In the genomic region with DNA sequence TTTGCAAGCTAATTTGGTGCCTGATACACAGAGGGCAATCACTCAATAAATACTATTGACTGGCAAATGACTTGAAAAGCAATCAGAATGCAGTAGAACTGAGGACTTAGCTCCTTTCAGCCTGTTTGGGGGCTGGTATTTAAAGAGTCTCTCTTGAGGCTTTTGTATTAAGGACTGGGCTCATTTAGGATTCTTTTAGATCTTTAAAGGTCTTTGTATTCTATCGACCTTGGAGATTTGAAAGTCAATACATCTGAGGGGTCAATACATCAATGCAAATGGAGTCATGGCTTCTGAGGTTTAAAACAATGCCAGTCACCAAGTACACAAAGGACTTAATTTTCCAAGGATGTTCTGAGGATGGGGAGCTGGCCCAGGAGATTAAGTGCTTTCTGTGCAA, we compare ENCODE assay signal across 30 mouse cellular contexts.
DNase-seq lines count a peak whose midpoint lies in the region; ATAC-seq and TF ChIP-seq lines count a peak whose summit lies in the region.
"Had no signal": no experiment of that assay in that cellular context is flagged by ENCODE, and none has a peak within 500 bp of the region (broad histone marks: within the 10 kb centered on the region; RNA-seq: fewer than 3 reads in every experiment).

No protein-coding gene starts in this region.

- no peaks in the 10 kb centered on the region for H3K27me3 ChIP-seq in hindbrain, embryonic 11.5 days (ENCODE audit: control insufficient read depth, insufficient read depth, low read length)
- no peaks in the 10 kb centered on the region for H3K27me3 ChIP-seq in hindbrain, embryonic 14.5 days (ENCODE audit: control insufficient read depth, insufficient read depth, low read length)
- H3K27me3 ChIP-seq in neural tube, embryonic 11.5 days (ENCODE audit: control insufficient read depth, insufficient read depth, low read length), result no peaks in the 10 kb centered on the region
- no peaks in the 10 kb centered on the region for H3K27me3 ChIP-seq in heart, embryonic 12.5 days (replicated peaks)
- H3K27me3 ChIP-seq: embryonic facial prominence, embryonic 12.5 days; embryonic facial prominence, embryonic 15.5 days; forebrain, embryonic 12.5 days; heart, embryonic 13.5 days; hindbrain, embryonic 12.5 days had no signal

- ATAC-seq in hindbrain, embryonic 11.5 days (ENCODE audit: low FRiP score), result peak; percentile 53
- no peak for ATAC-seq in hindbrain, embryonic 14.5 days (ENCODE audit: low FRiP score)
- peak; percentile 43 for ATAC-seq in neural tube, embryonic 11.5 days (ENCODE audit: insufficient read depth, low FRiP score, low TSS enrichment)
- ATAC-seq in heart, embryonic 12.5 days (ENCODE audit: insufficient number of reproducible peaks, low FRiP score), result no peak
- ATAC-seq: CD4-positive, CD25-positive, alpha-beta regulatory T cell, adult 4 months; forebrain, embryonic 16.5 days; hindbrain, embryonic 16.5 days; intestine, embryonic 16.5 days; Patski had no signal

- no peaks in the 10 kb centered on the region for H3K36me3 ChIP-seq in hindbrain, embryonic 11.5 days (ENCODE audit: control insufficient read depth, insufficient read depth, low read length)
- no peaks in the 10 kb centered on the region for H3K36me3 ChIP-seq in hindbrain, embryonic 14.5 days (replicated peaks; ENCODE audit: control insufficient read depth, insufficient read depth)
- no peaks in the 10 kb centered on the region for H3K36me3 ChIP-seq in neural tube, embryonic 11.5 days (ENCODE audit: control insufficient read depth, insufficient read depth, low read length)
- H3K36me3 ChIP-seq in heart, embryonic 12.5 days, result no peaks in the 10 kb centered on the region
- H3K36me3 ChIP-seq: embryonic facial prominence, embryonic 12.5 days; embryonic facial prominence, embryonic 15.5 days; forebrain, embryonic 12.5 days; G1E; heart, embryonic 13.5 days; hindbrain, embryonic 12.5 days had no signal

- no peak overlapping the region for H3K9ac ChIP-seq in hindbrain, embryonic 11.5 days (ENCODE audit: low read depth, low read length)
- no peak overlapping the region for H3K9ac ChIP-seq in hindbrain, embryonic 14.5 days
- H3K9ac ChIP-seq in neural tube, embryonic 11.5 days (ENCODE audit: low read length), result no peak overlapping the region
- H3K9ac ChIP-seq in heart, embryonic 12.5 days, result no peak overlapping the region
- H3K9ac ChIP-seq: embryonic facial prominence, embryonic 12.5 days; embryonic facial prominence, embryonic 15.5 days; forebrain, embryonic 12.5 days; heart, embryonic 13.5 days; hindbrain, embryonic 12.5 days had no signal

- no peaks in the 10 kb centered on the region for H3K9me3 ChIP-seq in hindbrain, embryonic 11.5 days (ENCODE audit: control insufficient read depth, low read length)
- no peaks in the 10 kb centered on the region for H3K9me3 ChIP-seq in hindbrain, embryonic 14.5 days (ENCODE audit: control insufficient read depth, low read length)
- H3K9me3 ChIP-seq in neural tube, embryonic 11.5 days (ENCODE audit: control insufficient read depth, low read length), result no peaks in the 10 kb centered on the region
- H3K9me3 ChIP-seq in heart, embryonic 12.5 days (replicated peaks), result no peaks in the 10 kb centered on the region
- H3K9me3 ChIP-seq: embryonic facial prominence, embryonic 12.5 days; embryonic facial prominence, embryonic 15.5 days; forebrain, embryonic 12.5 days; heart, embryonic 13.5 days; hindbrain, embryonic 12.5 days had no signal

- no peak overlapping the region for H3K4me2 ChIP-seq in hindbrain, embryonic 11.5 days (replicated peaks; ENCODE audit: low read depth, low read length)
- no peak overlapping the region for H3K4me2 ChIP-seq in hindbrain, embryonic 14.5 days (replicated peaks)
- no peak overlapping the region for H3K4me2 ChIP-seq in neural tube, embryonic 11.5 days (ENCODE audit: low read depth)
- no peak overlapping the region for H3K4me2 ChIP-seq in heart, embryonic 12.5 days
- H3K4me2 ChIP-seq: embryonic facial prominence, embryonic 12.5 days; embryonic facial prominence, embryonic 15.5 days; forebrain, embryonic 12.5 days; heart, embryonic 13.5 days; hindbrain, embryonic 12.5 days had no signal

- TF ChIP-seq CTCF in brain, embryonic 14.5 days (IDR thresholded peaks at IDR 0.05; ENCODE audit: borderline replicate concordance, extremely low read depth, insufficient read depth, insufficient read length), result no peak

- H3K4me1 ChIP-seq in hindbrain, embryonic 11.5 days (replicated peaks; ENCODE audit: control insufficient read depth, insufficient read depth, low read length), result no peaks in the 10 kb centered on the region
- H3K4me1 ChIP-seq in hindbrain, embryonic 14.5 days (replicated peaks; ENCODE audit: control insufficient read depth, insufficient read depth, low read length), result no peaks in the 10 kb centered on the region
- no peaks in the 10 kb centered on the region for H3K4me1 ChIP-seq in neural tube, embryonic 11.5 days (ENCODE audit: control insufficient read depth, insufficient read depth, low read length)
- no peaks in the 10 kb centered on the region for H3K4me1 ChIP-seq in heart, embryonic 12.5 days (replicated peaks)
- H3K4me1 ChIP-seq: embryonic facial prominence, embryonic 12.5 days; embryonic facial prominence, embryonic 15.5 days; heart, embryonic 13.5 days; hindbrain, embryonic 12.5 days had no signal

- DNase-seq in hindbrain, embryonic 11.5 days (ENCODE audit: low spot score), result no peak
- DNase-seq in hindbrain, embryonic 14.5 days (ENCODE audit: low spot score), result no peak
- no peak for DNase-seq in neural tube, embryonic 11.5 days (ENCODE audit: low spot score)
- DNase-seq in neural tube, embryonic 10.5 days (ENCODE audit: extremely low spot score, low spot score), result no peak
- DNase-seq in R1 (ENCODE audit: low read depth, low spot score), result peak; percentile 89
- DNase-seq in brain, embryonic 14.5 days (ENCODE audit: low read depth), result peak; percentile 16
- no peak for DNase-seq in left cerebral cortex, adult 8-10 months (ENCODE audit: low spot score in 2 of 2)
- DNase-seq: adrenal gland, postnatal 10 days; adrenal gland, postnatal 36 days; cerebellum, adult 11 months; cerebellum, adult 2 months; cerebellum, adult 9-11 months; cerebellum, postnatal 25 days; gastrocnemius, postnatal 25 days; heart, adult 18-20 months; heart, postnatal 14 days; heart, postnatal 4 days; kidney, adult 18-20 months had no signal

- no peak for TF ChIP-seq POLR2A in brain, embryonic 14.5 days (IDR thresholded peaks at IDR 0.05; ENCODE audit: borderline replicate concordance, extremely low read depth, insufficient read depth, insufficient read length, poor library complexity, severe bottlenecking)

- H3K4me3 ChIP-seq in hindbrain, embryonic 11.5 days (ENCODE audit: low read depth, low read length), result no peak overlapping the region
- no peak overlapping the region for H3K4me3 ChIP-seq in hindbrain, embryonic 14.5 days (replicated peaks; ENCODE audit: low read length)
- H3K4me3 ChIP-seq in neural tube, embryonic 11.5 days (ENCODE audit: low read depth, low read length), result no peak overlapping the region
- no peak overlapping the region for H3K4me3 ChIP-seq in heart, embryonic 12.5 days
- H3K4me3 ChIP-seq: embryonic facial prominence, embryonic 12.5 days; embryonic facial prominence, embryonic 15.5 days; forebrain, embryonic 12.5 days; heart, embryonic 13.5 days; hindbrain, embryonic 12.5 days had no signal

- no peak overlapping the region for H3K27ac ChIP-seq in hindbrain, embryonic 11.5 days (ENCODE audit: low read depth, low read length)
- H3K27ac ChIP-seq in hindbrain, embryonic 14.5 days, result no peak overlapping the region
- H3K27ac ChIP-seq in neural tube, embryonic 11.5 days (ENCODE audit: low read depth, low read length), result no peak overlapping the region
- no peak overlapping the region for H3K27ac ChIP-seq in heart, embryonic 12.5 days (ENCODE audit: poor library complexity, severe bottlenecking)
- H3K27ac ChIP-seq: embryonic facial prominence, embryonic 12.5 days; embryonic facial prominence, embryonic 15.5 days; forebrain, embryonic 12.5 days; heart, embryonic 13.5 days; hindbrain, embryonic 12.5 days had no signal

- 17% methylated on average over 1 of the region's 1 CpGs for WGBS in hindbrain, embryonic 11.5 days
- 6% methylated on average over 1 of the region's 1 CpGs for WGBS in hindbrain, embryonic 14.5 days
- 7% methylated on average over 1 of the region's 1 CpGs for WGBS in neural tube, embryonic 11.5 days
- WGBS in heart, embryonic 12.5 days, result 53% methylated on average over 1 of the region's 1 CpGs

Comparison
In these comparisons a context has a peak if more than half of its experiments do, and no peak if none do; other contexts are left out.
1. ATAC-seq: peak in hindbrain, embryonic 11.5 days (single experiment) and neural tube, embryonic 11.5 days (single experiment); none in hindbrain, embryonic 14.5 days (single experiment) and heart, embryonic 12.5 days (single experiment).
2. DNase-seq: peak in R1 (single experiment) and brain, embryonic 14.5 days (single experiment); none in hindbrain, embryonic 11.5 days (single experiment), hindbrain, embryonic 14.5 days (single experiment), neural tube, embryonic 11.5 days (single experiment), neural tube, embryonic 10.5 days (single experiment) and left cerebral cortex, adult 8-10 months (0 of 2).